Mouse (Mus musculus) forebrain, embryonic 15.5 days (tissue): ENCODE measurements at regions not wholly inside any gene's neighbourhood (a gene's known extent, or its start where the extent isn't known, plus 50 kb on each side); places are given as distances from the start of the nearest gene placed in this dataset.

ENCODE experiments used
- ATAC-seq: fragments of 200-750 bp; cut with Nextera tagmentation; replicated peaks from 2 replicates; pipeline ENCODE4 v1.8.0; 2017; ENCODE audit warnings: mild to moderate bottlenecking, moderate TSS enrichment, moderate library complexity
- H3K27ac ChIP-seq: fragments of 300-500 bp; sonication (generic); replicated peaks from 2 replicates; pipeline ENCODE4 v1.5.1; 2015; ENCODE audit warnings: mild to moderate bottlenecking, inconsistent platforms
- H3K27me3 ChIP-seq: fragments of 300-500 bp; sonication (generic); 2 replicates; pipeline ENCODE4 v1.6.1; 2015; ENCODE audit warnings: inconsistent platforms
- H3K36me3 ChIP-seq: fragments of 300-500 bp; sonication (generic); 2 replicates; pipeline ENCODE4 v1.6.1; 2015; ENCODE audit warnings: mild to moderate bottlenecking, inconsistent platforms
- H3K4me1 ChIP-seq: fragments of 300-500 bp; sonication (generic); 2 replicates; pipeline ENCODE4 v1.6.1; 2015; ENCODE audit warnings: inconsistent platforms
- H3K4me2 ChIP-seq: fragments of 300-500 bp; sonication (generic); replicated peaks from 2 replicates; pipeline ENCODE4 v1.6.1; 2015; ENCODE audit warnings: mild to moderate bottlenecking, inconsistent platforms
- H3K4me3 ChIP-seq: fragments of 300-500 bp; sonication (generic); 2 replicates; pipeline ENCODE4 v1.5.1; 2015; ENCODE audit warnings: mild to moderate bottlenecking, inconsistent platforms
- H3K9ac ChIP-seq: fragments of 300-500 bp; sonication (generic); replicated peaks from 2 replicates; pipeline ENCODE4 v1.6.1; 2015; ENCODE audit warnings: mild to moderate bottlenecking, inconsistent platforms
- H3K9me3 ChIP-seq: fragments of 300-500 bp; sonication (generic); 2 replicates; pipeline ENCODE4 v1.6.1; 2016; ENCODE audit warnings: inconsistent platforms
- WGBS: fragments of 180-500 bp; shearing (Covaris S2); methylation state at CpG from one replicate; pipeline ENCODE4 v1.1.7; 2015; ENCODE audit warnings: mixed read lengths; 5-methylcytosine and 5-hydroxymethylcytosine counted together

GRCm38 (mm10) chr14:36316418-36317111 is 221.8 kb downstream of the 4930474N05Rik start:
- ATAC-seq, result no peak
- no peak overlapping the region for H3K9ac ChIP-seq
- no peaks in the 10 kb centered on the region for H3K9me3 ChIP-seq
- H3K4me1 ChIP-seq, result no peaks in the 10 kb centered on the region
- 85% methylated on average over 4 of the region's 4 CpGs for WGBS
- H3K27ac ChIP-seq, result no peak overlapping the region
- no peak overlapping the region for H3K4me3 ChIP-seq
- no peaks in the 10 kb centered on the region for H3K27me3 ChIP-seq
- no peaks in the 10 kb centered on the region for H3K36me3 ChIP-seq
- no peak overlapping the region for H3K4me2 ChIP-seq

GRCm38 (mm10) chr14:36328258-36328891 is 233.7 kb downstream of the 4930474N05Rik start:
- ATAC-seq, result no peak
- Histone ChIP-seq H3K4me1 (no peaks in the 10 kb centered on the region), H3K27me3 (no peaks in the 10 kb centered on the region), H3K27ac (no peak overlapping the region), H3K36me3 (no peaks in the 10 kb centered on the region), H3K4me3 (no peak overlapping the region), H3K4me2 (no peak overlapping the region), H3K9me3 (no peaks in the 10 kb centered on the region), H3K9ac (no peak overlapping the region)
- WGBS, result 33% methylated on average over 3 of the region's 3 CpGs

DNA sequence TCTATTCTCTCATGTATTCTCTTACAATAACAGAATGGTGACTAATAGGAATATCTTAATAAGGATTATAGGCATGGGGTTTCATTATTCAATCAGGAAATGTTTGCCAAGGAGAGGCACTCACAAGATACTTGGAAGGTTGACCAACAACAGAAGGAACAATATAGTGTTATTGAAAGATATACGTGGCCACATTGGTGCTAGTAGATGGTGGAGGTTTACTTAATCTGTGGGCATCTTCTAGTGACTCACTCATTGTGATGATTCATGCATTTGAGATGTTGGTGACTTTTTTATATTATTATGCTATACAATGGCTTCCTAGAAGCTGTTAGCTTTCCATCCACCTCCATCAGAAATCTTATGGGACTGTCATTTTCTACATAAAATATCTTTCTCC is 246.1 kb downstream of the 4930474N05Rik start:
- no peaks in the 10 kb centered on the region for H3K27me3 ChIP-seq
- H3K4me2 ChIP-seq, result no peak overlapping the region
- ATAC-seq, result no peak
- H3K9me3 ChIP-seq, result no peaks in the 10 kb centered on the region
- no peak overlapping the region for H3K9ac ChIP-seq
- H3K36me3 ChIP-seq, result no peaks in the 10 kb centered on the region
- no peak overlapping the region for H3K4me3 ChIP-seq
- WGBS, result 87% methylated on average over 1 of the region's 1 CpGs
- H3K4me1 ChIP-seq, result no peaks in the 10 kb centered on the region
- H3K27ac ChIP-seq, result no peak overlapping the region
